Mouse (Mus musculus) testis, postnatal 14 days (tissue): Measurements from ENCODE around the gene Clk2.
A peak's percentile ranks its signal among the peaks of the same experiment; 100 is the strongest.

ENCODE experiments used
- DNase-seq: peaks from one replicate; pipeline ENCODE4 v3.0.0; 2021; ENCODE audit warnings: low spot score

Gene Clk2

GRCm38 (mm10) chr3:89164506-89165267 lies at the start of gene Clk2:
TSS of gene Clk2 (plus strand) at chr3:89164795.
- peak; percentile 95 for DNase-seq

- no peak for DNase-seq
Measured at GRCm38 (mm10) chr3:89115522-89115921, 49.1 kb upstream of the Clk2 start.

GRCm38 (mm10) chr3:89123313-89123712 lies 41.3 kb upstream of the Clk2 start:
- DNase-seq = no peak

GRCm38 (mm10) chr3:89124241-89124640 lies 40.4 kb upstream of the Clk2 start:
- no peak for DNase-seq

GRCm38 (mm10) chr3:89125981-89126380 lies 38.6 kb upstream of the Clk2 start:
- DNase-seq = no peak

GRCm38 (mm10) chr3:89129908-89130307 lies 34.7 kb upstream of the Clk2 start:
- DNase-seq = no peak

GRCm38 (mm10) chr3:89131816-89132215 lies 32.8 kb upstream of the Clk2 start:
- no peak for DNase-seq

- no peak for DNase-seq
Measured at GRCm38 (mm10) chr3:89132285-89133062, 32.1 kb upstream of the Clk2 start.

- DNase-seq = no peak
Measured at GRCm38 (mm10) chr3:89133063-89133450, 31.5 kb upstream of the Clk2 start.

GRCm38 (mm10) chr3:89133752-89134151 lies 30.8 kb upstream of the Clk2 start:
- no peak for DNase-seq

GRCm38 (mm10) chr3:89135958-89136357 lies 28.6 kb upstream of the Clk2 start, which contains the start of gene Pklr:
TSS of gene Pklr (plus strand) at chr3:89136142.
- no peak for DNase-seq

- no peak for DNase-seq
Measured at GRCm38 (mm10) chr3:89136365-89136764, 28.2 kb upstream of the Clk2 start.

GRCm38 (mm10) chr3:89144821-89145220 lies 19.8 kb upstream of the Clk2 start:
- DNase-seq = no peak

- DNase-seq = no peak
Measured at GRCm38 (mm10) chr3:89145566-89145965, 19.0 kb upstream of the Clk2 start.

GRCm38 (mm10) chr3:89147101-89147978 lies 17.3 kb upstream of the Clk2 start:
- no peak for DNase-seq

GRCm38 (mm10) chr3:89147979-89148311 lies 16.6 kb upstream of the Clk2 start:
- DNase-seq = no peak

- DNase-seq = no peak
Measured at GRCm38 (mm10) chr3:89148567-89148966, 16.0 kb upstream of the Clk2 start.

GRCm38 (mm10) chr3:89152084-89152835 lies 12.3 kb upstream of the Clk2 start:
- no peak for DNase-seq

- no peak for DNase-seq
Measured at GRCm38 (mm10) chr3:89156951-89157350, 7.6 kb upstream of the Clk2 start.

GRCm38 (mm10) chr3:89158651-89159050 lies 5.9 kb upstream of the Clk2 start:
- DNase-seq = no peak

GRCm38 (mm10) chr3:89159211-89159610 lies 5.4 kb upstream of the Clk2 start:
- peak; percentile 74 for DNase-seq
